Mouse (Mus musculus): ENCODE data around the gene Pgm3. TPM values are rescaled to one million over a fixed set of nuclear protein-coding genes. Genes with fewer than 3 reads are reported as not detected.
A peak's percentile ranks its signal among the peaks of the same experiment; 100 is the strongest.

The Pgm3 gene
- polyA plus RNA-seq, 1 experiment from 2014 or later, result 25.7 TPM

- WGBS, result 90% methylated on average over 11 of the region's 11 CpGs
- no peak overlapping the region for H3K4me2 ChIP-seq
- no peaks in the 10 kb centered on the region for H3K4me1 ChIP-seq (replicated peaks)
- no peaks in the 10 kb centered on the region for H3K27me3 ChIP-seq (replicated peaks)
- no peak overlapping the region for H3K27ac ChIP-seq (ENCODE audit: poor library complexity, severe bottlenecking)
- H3K36me3 ChIP-seq, result peaks cover 27% of the 10 kb centered on the region
- no peak overlapping the region for H3K9ac ChIP-seq
- no peaks in the 10 kb centered on the region; the same call in 1 of the 2 replicates for H3K9me3 ChIP-seq (replicated peaks)
- ATAC-seq (ENCODE audit: insufficient number of reproducible peaks, low FRiP score), result no peak; the same call in 1 of the 2 replicates
- no peak overlapping the region for H3K4me3 ChIP-seq
These were observed 15.6 kb upstream of the Pgm3 start for GRCm38 (mm10) chr9:86587019-86587795.

GRCm38 (mm10) chr9:86583740-86584139 lies 12.1 kb upstream of the Pgm3 start:
- H3K27me3 ChIP-seq (replicated peaks), result no peaks in the 10 kb centered on the region
- no peak overlapping the region for H3K4me2 ChIP-seq
- H3K36me3 ChIP-seq, result peaks cover 19% of the 10 kb centered on the region
- H3K27ac ChIP-seq (ENCODE audit: poor library complexity, severe bottlenecking), result no peak overlapping the region
- 50% methylated on average over 3 of the region's 3 CpGs for WGBS
- no peak overlapping the region for H3K4me3 ChIP-seq
- no peaks in the 10 kb centered on the region for H3K9me3 ChIP-seq (replicated peaks)
- no peak overlapping the region for H3K9ac ChIP-seq
- ATAC-seq (ENCODE audit: insufficient number of reproducible peaks, low FRiP score), result no peak
- H3K4me1 ChIP-seq (replicated peaks), result no peaks in the 10 kb centered on the region

- H3K4me2 ChIP-seq, result no peak overlapping the region
These were observed 8.0 kb upstream of the Pgm3 start for GRCm38 (mm10) chr9:86579657-86580056.

GRCm38 (mm10) chr9:86575178-86575577 lies 3.5 kb upstream of the Pgm3 start:
- H3K27me3 ChIP-seq (replicated peaks), result no peaks in the 10 kb centered on the region
- ATAC-seq (ENCODE audit: insufficient number of reproducible peaks, low FRiP score), result no peak
- no peak overlapping the region for H3K27ac ChIP-seq (ENCODE audit: poor library complexity, severe bottlenecking)
- H3K4me3 ChIP-seq, result no peak overlapping the region
- H3K36me3 ChIP-seq, result peaks cover 15% of the 10 kb centered on the region; the same call in 1 of the 2 replicates
- 86% methylated on average over 6 of the region's 6 CpGs for WGBS
- H3K4me1 ChIP-seq (replicated peaks), result peaks cover 15% of the 10 kb centered on the region
- H3K4me2 ChIP-seq, result no peak overlapping the region
- H3K9ac ChIP-seq, result no peak overlapping the region
- H3K9me3 ChIP-seq (replicated peaks), result no peaks in the 10 kb centered on the region

More at GRCm38 (mm10) chr9:86579657-86580056, 8.0 kb upstream of the Pgm3 start:
- no peaks in the 10 kb centered on the region for H3K27me3 ChIP-seq (replicated peaks)
- WGBS, result 64% methylated on average over 10 of the region's 10 CpGs
- no peak overlapping the region for H3K9ac ChIP-seq
- no peaks in the 10 kb centered on the region for H3K4me1 ChIP-seq (replicated peaks)
- H3K4me3 ChIP-seq, result no peak overlapping the region
- H3K27ac ChIP-seq (ENCODE audit: poor library complexity, severe bottlenecking), result peak overlapping the region; percentile 41; the same call in 1 of the 2 replicates
- no peaks in the 10 kb centered on the region for H3K9me3 ChIP-seq (replicated peaks)
- peaks cover 20% of the 10 kb centered on the region; the same call in 1 of the 2 replicates for H3K36me3 ChIP-seq
- peak; percentile 62; the same call in 1 of the 2 replicates for ATAC-seq (ENCODE audit: insufficient number of reproducible peaks, low FRiP score)

GRCm38 (mm10) chr9:86573616-86574303 lies 2.1 kb upstream of the Pgm3 start:
- peaks cover 17% of the 10 kb centered on the region for H3K4me1 ChIP-seq (replicated peaks)
- H3K9me3 ChIP-seq (replicated peaks), result no peaks in the 10 kb centered on the region
- H3K36me3 ChIP-seq, result peaks cover 25% of the 10 kb centered on the region; the same call in 1 of the 2 replicates
- H3K4me3 ChIP-seq, result no peak overlapping the region
- WGBS, result 63% methylated on average over 20 of the region's 20 CpGs
- ATAC-seq (ENCODE audit: insufficient number of reproducible peaks, low FRiP score), result no peak
- H3K4me2 ChIP-seq, result no peak overlapping the region
- H3K9ac ChIP-seq, result no peak overlapping the region
- H3K27me3 ChIP-seq (replicated peaks), result no peaks in the 10 kb centered on the region
- H3K27ac ChIP-seq (ENCODE audit: poor library complexity, severe bottlenecking), result no peak overlapping the region

- no peak for ATAC-seq (ENCODE audit: insufficient number of reproducible peaks, low FRiP score)
- H3K9me3 ChIP-seq (replicated peaks), result no peaks in the 10 kb centered on the region
- peaks cover 17% of the 10 kb centered on the region for H3K4me1 ChIP-seq (replicated peaks)
- H3K27me3 ChIP-seq (replicated peaks), result no peaks in the 10 kb centered on the region
- peaks cover 22% of the 10 kb centered on the region for H3K36me3 ChIP-seq
- peak overlapping the region; percentile 94 for H3K4me2 ChIP-seq
- peak overlapping the region; percentile 79 for H3K4me3 ChIP-seq
- H3K27ac ChIP-seq (ENCODE audit: poor library complexity, severe bottlenecking), result no peak overlapping the region
- peak overlapping the region; percentile 74 for H3K9ac ChIP-seq
- 12% methylated on average over 13 of the region's 13 CpGs for WGBS
These were observed 1.1 kb upstream of the Pgm3 start for GRCm38 (mm10) chr9:86572636-86573291.

- peak overlapping the region; percentile 94 for H3K4me2 ChIP-seq
- H3K4me3 ChIP-seq, result peak overlapping the region; percentile 79
- H3K9ac ChIP-seq, result peak overlapping the region; percentile 74
- H3K9me3 ChIP-seq (replicated peaks), result no peaks in the 10 kb centered on the region
- peaks cover 24% of the 10 kb centered on the region for H3K36me3 ChIP-seq
- H3K27me3 ChIP-seq (replicated peaks), result no peaks in the 10 kb centered on the region
- peak; percentile 47 for ATAC-seq (ENCODE audit: insufficient number of reproducible peaks, low FRiP score)
- under 1% methylated on average over 25 of the region's 25 CpGs for WGBS
- H3K4me1 ChIP-seq (replicated peaks), result peaks cover 17% of the 10 kb centered on the region
- no peak overlapping the region for H3K27ac ChIP-seq (ENCODE audit: poor library complexity, severe bottlenecking)
These were observed 554 bp upstream of the Pgm3 start for GRCm38 (mm10) chr9:86572196-86572595.

- peak overlapping the region; percentile 94 for H3K4me2 ChIP-seq
- H3K4me3 ChIP-seq, result peak overlapping the region; percentile 79
- no peak overlapping the region for H3K27ac ChIP-seq (ENCODE audit: poor library complexity, severe bottlenecking)
- no peaks in the 10 kb centered on the region for H3K27me3 ChIP-seq (replicated peaks)
- WGBS, result 15% methylated on average over 8 of the region's 8 CpGs
- peaks cover 30% of the 10 kb centered on the region for H3K36me3 ChIP-seq
- no peak for ATAC-seq (ENCODE audit: insufficient number of reproducible peaks, low FRiP score)
- H3K4me1 ChIP-seq (replicated peaks), result peaks cover 17% of the 10 kb centered on the region
- no peaks in the 10 kb centered on the region for H3K9me3 ChIP-seq (replicated peaks)
- H3K9ac ChIP-seq, result peak overlapping the region; percentile 48
These were observed 696 bp downstream of the Pgm3 start for GRCm38 (mm10) chr9:86570946-86571345.

- WGBS, result 75% methylated on average over 10 of the region's 10 CpGs
- H3K4me3 ChIP-seq, result peak overlapping the region; percentile 79
- peaks cover 17% of the 10 kb centered on the region for H3K4me1 ChIP-seq (replicated peaks)
- peaks cover 36% of the 10 kb centered on the region for H3K36me3 ChIP-seq
- H3K9me3 ChIP-seq (replicated peaks), result no peaks in the 10 kb centered on the region
- H3K27ac ChIP-seq (ENCODE audit: poor library complexity, severe bottlenecking), result no peak overlapping the region
- peak overlapping the region; percentile 94 for H3K4me2 ChIP-seq
- peak overlapping the region; percentile 48 for H3K9ac ChIP-seq
- ATAC-seq (ENCODE audit: insufficient number of reproducible peaks, low FRiP score), result no peak
- no peaks in the 10 kb centered on the region for H3K27me3 ChIP-seq (replicated peaks)
These were observed 1.3 kb downstream of the Pgm3 start for GRCm38 (mm10) chr9:86570261-86570890.

- no peak for ATAC-seq (ENCODE audit: insufficient number of reproducible peaks, low FRiP score)
- peaks cover 17% of the 10 kb centered on the region for H3K4me1 ChIP-seq (replicated peaks)
- no peak overlapping the region for H3K4me2 ChIP-seq
- H3K9me3 ChIP-seq (replicated peaks), result no peaks in the 10 kb centered on the region
- 73% methylated on average over 3 of the region's 3 CpGs for WGBS
- H3K9ac ChIP-seq, result no peak overlapping the region
- H3K27me3 ChIP-seq (replicated peaks), result no peaks in the 10 kb centered on the region
- no peak overlapping the region for H3K4me3 ChIP-seq
- H3K36me3 ChIP-seq, result peaks cover 45% of the 10 kb centered on the region
- no peak overlapping the region for H3K27ac ChIP-seq (ENCODE audit: poor library complexity, severe bottlenecking)
These were observed 2.2 kb downstream of the Pgm3 start for GRCm38 (mm10) chr9:86569314-86569910.

Data from heart, embryonic 12.5 days (tissue).